Mouse (Mus musculus) heart, adult 2 months (tissue): ENCODE measurements around the gene Lsm14a. TPM values are rescaled to one million over a fixed set of nuclear protein-coding genes. Genes with fewer than 3 reads are reported as not detected.

Experiments used
- DNase-seq, 2 experiments: peaks; one replicate each; pipeline ENCODE4 v3.0.0; 2021
- H3K27ac ChIP-seq: fragments of 200-600 bp; 2 replicates; pipeline ENCODE4 v1.8.1; 2022
- H3K27me3 ChIP-seq: fragments of 200-500 bp; 2 replicates; pipeline ENCODE4 v1.6.1; 2012; ENCODE audit warnings: mild to moderate bottlenecking, low read length, inconsistent platforms, mixed read lengths; ENCODE audit not compliant: control insufficient read depth, insufficient read depth
- H3K36me3 ChIP-seq: fragments of 200-500 bp; 2 replicates; pipeline ENCODE4 v1.6.1; 2012; ENCODE audit warnings: low read length, inconsistent platforms; ENCODE audit not compliant: control insufficient read depth, insufficient read depth
- H3K4me1 ChIP-seq: fragments of 200-500 bp; 2 replicates; pipeline ENCODE4 v1.6.1; 2011; ENCODE audit warnings: low read length; ENCODE audit not compliant: control insufficient read depth, insufficient read depth
- H3K4me3 ChIP-seq: fragments of 200-600 bp; 2 replicates; pipeline ENCODE4 v1.8.1; 2022
- H3K79me2 ChIP-seq: fragments of 200-500 bp; replicated peaks from 2 replicates; pipeline ENCODE4 v1.6.1; 2012; ENCODE audit warnings: mild to moderate bottlenecking, inconsistent platforms, low read length, moderate library complexity, mixed read lengths; ENCODE audit not compliant: control insufficient read depth, insufficient read depth
- H3K9ac ChIP-seq: fragments of 200-500 bp; 2 replicates; pipeline ENCODE4 v1.6.1; 2012; ENCODE audit warnings: low read depth, mild to moderate bottlenecking, control low read depth, inconsistent platforms, low read length, mixed read lengths
- CTCF ChIP-seq: fragments of 200-600 bp; IDR thresholded peaks from 2 replicates; pipeline ENCODE4 v1.8.1; 2022; ENCODE audit warnings: antibody characterized with exemption, mild to moderate bottlenecking, moderate library complexity
- EP300 ChIP-seq: fragments of 200-500 bp; IDR thresholded peaks from 2 replicates; pipeline ENCODE4 v1.6.1; 2011; ENCODE audit warnings: low read depth, low read length, control low read depth; ENCODE audit not compliant: insufficient read depth
- POLR2A ChIP-seq: fragments of 200-500 bp; IDR thresholded peaks from 2 replicates; pipeline ENCODE4 v1.6.1; 2011; ENCODE audit warnings: mild to moderate bottlenecking, low read depth, low read length, control low read depth; ENCODE audit not compliant: insufficient read depth
- WGBS: fragments of 180-500 bp; shearing (Covaris S2); methylation state at CpG from one replicate; pipeline ENCODE4 v1.1.7; 2018; 5-methylcytosine and 5-hydroxymethylcytosine counted together
- intact Hi-C: fragments of 180-260 bp; cut with DNase I; formaldehyde crosslinking; loops from one replicate; pipeline ENCODE4 v1.15.1; 2025
- polyA plus RNA-seq: library from polyadenylated mRNA; depleted of rRNA; stranded (reverse); fragments of >200 nt; gene quantifications from 2 replicates; pipeline ENCODE4 v1.2.3, GENCODE M21; 2012
- total RNA-seq, 2 experiments: library from RNA; stranded (reverse); gene quantifications; 2 replicates each; pipeline ENCODE4 v1.2.3; 2021

The Lsm14a gene
- total and polyA plus RNA-seq, 3 experiments: 42.9 to 88.3 (median 86.9) TPM

DNA sequence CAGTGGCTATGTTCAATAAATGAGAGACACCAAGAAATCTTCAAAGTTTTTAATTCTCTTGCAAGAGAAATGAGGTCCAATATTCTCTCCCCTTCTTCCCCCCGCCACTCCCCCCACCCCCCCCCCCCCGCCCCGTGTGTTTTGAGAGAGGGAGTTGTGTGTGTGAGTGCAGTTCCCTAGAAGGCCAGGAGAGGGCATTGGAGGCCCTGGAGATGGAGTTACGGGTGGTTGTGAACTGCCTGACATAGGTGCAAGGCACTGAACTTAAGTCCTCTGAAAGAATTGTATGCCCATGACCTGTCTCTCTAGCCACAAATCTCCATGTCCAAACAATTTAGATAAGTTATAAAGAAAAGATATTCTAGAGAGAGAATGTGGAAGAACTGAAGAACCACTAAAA lies 7.0 kb upstream of the Lsm14a start:
- Histone ChIP-seq H3K27ac (no peak overlapping the region), H3K36me3 (no peaks in the 10 kb centered on the region), H3K4me1 (no peaks in the 10 kb centered on the region), H3K79me2 (no peaks in the 10 kb centered on the region), H3K4me3 (no peak overlapping the region), H3K27me3 (no peaks in the 10 kb centered on the region), H3K9ac (no peak overlapping the region)
- no peak for DNase-seq
- intact Hi-C loops: no loop called here
- TF ChIP-seq POLR2A: no peak
- no peak for TF ChIP-seq EP300
- TF ChIP-seq CTCF: no peak
- WGBS: 43% methylated on average over 4 of the region's 4 CpGs

- no peak for DNase-seq
- Histone ChIP-seq H3K36me3 (no peaks in the 10 kb centered on the region), H3K27me3 (no peaks in the 10 kb centered on the region), H3K4me1 (no peaks in the 10 kb centered on the region), H3K9ac (no peak overlapping the region), H3K4me3 (no peak overlapping the region), H3K27ac (no peak overlapping the region), H3K79me2 (no peaks in the 10 kb centered on the region)
- WGBS: 67% methylated on average over 5 of the region's 5 CpGs
- intact Hi-C loops: no loop called here
- no peak for TF ChIP-seq POLR2A
- peak; percentile 32 for TF ChIP-seq CTCF
These were observed 5.7 kb upstream of the Lsm14a start for GRCm38 (mm10) chr7:34398831-34399230.

DNA sequence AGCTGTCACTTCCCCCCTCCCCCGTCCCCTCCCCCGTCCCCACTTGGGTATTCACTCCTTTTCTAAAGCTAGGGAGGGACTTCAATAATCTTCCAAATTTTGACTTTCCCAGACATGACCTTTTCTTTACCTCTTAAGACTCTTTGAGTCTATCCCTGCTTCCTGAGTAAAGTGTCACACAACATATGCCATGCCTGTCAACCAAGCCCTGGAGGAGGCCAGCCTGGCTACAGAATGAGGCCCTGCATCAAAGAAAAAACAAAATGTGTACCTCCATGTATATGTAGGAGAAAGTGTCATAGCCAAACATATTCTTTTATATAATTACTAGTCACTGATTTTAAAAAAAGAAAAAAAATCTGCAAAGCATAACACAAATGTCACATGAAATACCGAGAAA lies 3.7 kb upstream of the Lsm14a start:
- Histone ChIP-seq H3K79me2 (no peaks in the 10 kb centered on the region), H3K4me3 (no peak overlapping the region), H3K36me3 (no peaks in the 10 kb centered on the region), H3K27ac (no peak overlapping the region), H3K4me1 (no peaks in the 10 kb centered on the region), H3K9ac (no peak overlapping the region), H3K27me3 (no peaks in the 10 kb centered on the region)
- 86% methylated on average over 3 of the region's 3 CpGs for WGBS
- TF ChIP-seq EP300 (no peak), CTCF (no peak), POLR2A (no peak)
- DNase-seq: no peak
- intact Hi-C loops: no loop called here

DNA sequence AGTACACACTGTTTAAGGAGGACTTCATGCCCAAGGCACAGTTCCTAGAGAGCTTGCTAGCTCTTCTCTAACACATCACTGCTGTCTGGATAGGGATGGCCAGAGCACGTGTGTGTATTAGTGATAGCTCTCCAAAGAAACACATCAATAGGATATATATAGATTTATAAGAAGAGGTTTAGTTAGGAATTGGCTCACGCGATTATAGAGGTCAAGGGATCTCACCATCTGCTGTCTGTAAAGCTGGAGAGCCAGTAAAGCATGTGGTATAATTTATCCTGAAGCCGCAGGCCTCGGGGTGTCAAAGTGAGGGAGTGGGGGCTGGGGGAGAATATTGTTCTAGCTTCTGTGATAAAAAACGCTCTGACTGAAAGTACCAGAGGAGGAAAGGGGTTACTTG lies 2.6 kb upstream of the Lsm14a start:
- no peak overlapping the region for H3K9ac ChIP-seq
- TF ChIP-seq POLR2A (no peak), EP300 (no peak), CTCF (no peak)
- H3K27me3 ChIP-seq: no peaks in the 10 kb centered on the region
- H3K27ac ChIP-seq: no peak overlapping the region
- H3K36me3 ChIP-seq: no peaks in the 10 kb centered on the region
- no peaks in the 10 kb centered on the region for H3K79me2 ChIP-seq
- no peak overlapping the region for H3K4me3 ChIP-seq
- DNase-seq: no peak
- intact Hi-C loops: no loop called here
- peaks cover 3% of the 10 kb centered on the region; the same call in 1 of the 2 replicates for H3K4me1 ChIP-seq
- WGBS: 75% methylated on average over 6 of the region's 6 CpGs

- Histone ChIP-seq H3K4me3 (no peak overlapping the region), H3K9ac (no peak overlapping the region), H3K27ac (no peak overlapping the region), H3K4me1 (peaks cover 5% of the 10 kb centered on the region), H3K79me2 (no peaks in the 10 kb centered on the region), H3K27me3 (no peaks in the 10 kb centered on the region), H3K36me3 (no peaks in the 10 kb centered on the region)
- intact Hi-C loops: loop anchor here (5.0 kb wide), 1 partner anchor 258 kb away; no protein-coding TSS in a partner anchor
- DNase-seq: no peak
- WGBS: 79% methylated on average over 5 of the region's 5 CpGs
- no peak for TF ChIP-seq CTCF
- no peak for TF ChIP-seq EP300
- TF ChIP-seq POLR2A: no peak
These were observed 1.5 kb upstream of the Lsm14a start for GRCm38 (mm10) chr7:34394636-34395035.

- no peaks in the 10 kb centered on the region for H3K36me3 ChIP-seq
- no peak overlapping the region for H3K27ac ChIP-seq
- no peak overlapping the region for H3K4me3 ChIP-seq
- TF ChIP-seq CTCF (no peak), POLR2A (no peak), EP300 (no peak)
- WGBS: 80% methylated on average over 2 of the region's 2 CpGs
- no peaks in the 10 kb centered on the region for H3K27me3 ChIP-seq
- no peak for DNase-seq
- H3K9ac ChIP-seq: no peak overlapping the region
- H3K79me2 ChIP-seq: no peaks in the 10 kb centered on the region
- peaks cover 5% of the 10 kb centered on the region for H3K4me1 ChIP-seq
- intact Hi-C loops: loop anchor here (5.0 kb wide), 1 partner anchor 258 kb away; no protein-coding TSS in a partner anchor
These were observed 976 bp upstream of the Lsm14a start for GRCm38 (mm10) chr7:34394091-34394490.
